Mouse (Mus musculus): ENCODE data around the gene Rnd2.

GRCm38 (mm10) chr11:101431327-101431726, 33.5 kb upstream of the Rnd2 start:
- TF ChIP-seq CTCF (IDR thresholded peaks at IDR 0.05; ENCODE audit: extremely low read depth, insufficient read length, insufficient replicate concordance, low read depth, low read length) (no peak), POLR2A (IDR thresholded peaks at IDR 0.05; ENCODE audit: low read depth, low read length) (no peak)

All from small intestine, adult 2 months (tissue).